13 mouse cellular contexts compared by ENCODE assay signal in genomic region chr12:105012314-105012713, GRCm38 (mm10). TPM values are rescaled to one million over a fixed set of nuclear protein-coding genes. Genes with fewer than 3 reads are reported as not detected.
DNase-seq lines count a peak whose midpoint lies in the region; ATAC-seq and TF ChIP-seq lines count a peak whose summit lies in the region.
"Had no signal": no experiment of that assay in that cellular context is flagged by ENCODE, and none has a peak within 500 bp of the region (broad histone marks: within the 10 kb centered on the region; RNA-seq: fewer than 3 reads in every experiment).

No protein-coding gene starts in this region.

- H3K4me2 ChIP-seq in neural tube, embryonic 15.5 days, result no peak overlapping the region
- peak overlapping the region; percentile 49; the same call in 1 of the 2 replicates for H3K4me2 ChIP-seq in liver, postnatal 0 days (ENCODE audit: low read depth, low read length)
- no peak overlapping the region for H3K4me2 ChIP-seq in midbrain, embryonic 11.5 days
- H3K4me2 ChIP-seq: forebrain, embryonic 12.5 days; hindbrain, embryonic 14.5 days; midbrain, embryonic 15.5 days had no signal

- H3K9ac ChIP-seq in neural tube, embryonic 15.5 days (replicated peaks), result no peak overlapping the region
- no peak overlapping the region for H3K9ac ChIP-seq in liver, postnatal 0 days (replicated peaks)
- H3K9ac ChIP-seq in midbrain, embryonic 11.5 days (ENCODE audit: low read length), result no peak overlapping the region
- H3K9ac ChIP-seq: forebrain, embryonic 12.5 days; hindbrain, embryonic 14.5 days; midbrain, embryonic 15.5 days had no signal

- peaks cover 44% of the 10 kb centered on the region for H3K27me3 ChIP-seq in neural tube, embryonic 15.5 days (replicated peaks)
- no peaks in the 10 kb centered on the region for H3K27me3 ChIP-seq in liver, postnatal 0 days (ENCODE audit: insufficient read depth, low read length)
- peaks cover 34% of the 10 kb centered on the region for H3K27me3 ChIP-seq in midbrain, embryonic 11.5 days (ENCODE audit: control insufficient read depth, insufficient read depth, low read length)

- TF ChIP-seq EP300 in liver, postnatal 0 days (IDR thresholded peaks at IDR 0.05; ENCODE audit: low read depth), result no peak

- H3K4me1 ChIP-seq in neural tube, embryonic 15.5 days, result peaks cover 30% of the 10 kb centered on the region
- peaks cover 54% of the 10 kb centered on the region for H3K4me1 ChIP-seq in liver, postnatal 0 days (ENCODE audit: insufficient read depth)
- H3K4me1 ChIP-seq in midbrain, embryonic 11.5 days (ENCODE audit: control insufficient read depth, insufficient read depth, low read length), result peaks cover 6% of the 10 kb centered on the region

- no peaks in the 10 kb centered on the region for H3K9me3 ChIP-seq in neural tube, embryonic 15.5 days (replicated peaks)
- H3K9me3 ChIP-seq in liver, postnatal 0 days (ENCODE audit: low read length), result no peaks in the 10 kb centered on the region
- no peaks in the 10 kb centered on the region for H3K9me3 ChIP-seq in midbrain, embryonic 11.5 days (ENCODE audit: control insufficient read depth, low read length)
- H3K9me3 ChIP-seq: forebrain, embryonic 12.5 days; midbrain, embryonic 15.5 days had no signal

- H3K4me3 ChIP-seq in neural tube, embryonic 15.5 days (replicated peaks), result no peak overlapping the region
- no peak overlapping the region for H3K4me3 ChIP-seq in liver, postnatal 0 days (ENCODE audit: low read depth, low read length)
- no peak overlapping the region for H3K4me3 ChIP-seq in midbrain, embryonic 11.5 days (ENCODE audit: low read depth, low read length)
- H3K4me3 ChIP-seq: forebrain, embryonic 12.5 days; midbrain, embryonic 15.5 days had no signal

- DNase-seq in CD4-positive, CD25-positive, alpha-beta regulatory T cell, adult 2 months (ENCODE audit: low read depth, low spot score), result peak; percentile 5
- DNase-seq in neural tube, embryonic 10.5 days (ENCODE audit: extremely low spot score, low spot score), result peak; percentile 10
- DNase-seq in liver, postnatal 0 days, result no peak
- DNase-seq in ovary, adult 18-20 months (ENCODE audit: low spot score), result no peak
- DNase-seq in heart, adult 8-10 months (ENCODE audit: low spot score), result no peak
- DNase-seq in midbrain, embryonic 11.5 days (ENCODE audit: low spot score, missing footprints), result no peak
- DNase-seq: cerebellum, postnatal 10 days; left cerebral cortex, postnatal 4 days had no signal

- 95% methylated on average over 4 of the region's 4 CpGs for WGBS in neural tube, embryonic 15.5 days
- WGBS in liver, postnatal 0 days (ENCODE audit: insufficient replicate concordance), result 65% methylated on average over 4 of the region's 4 CpGs
- 97% methylated on average over 4 of the region's 4 CpGs for WGBS in midbrain, embryonic 11.5 days

- no peaks in the 10 kb centered on the region for H3K36me3 ChIP-seq in neural tube, embryonic 15.5 days
- H3K36me3 ChIP-seq in liver, postnatal 0 days (replicated peaks; ENCODE audit: insufficient read depth, low read length), result no peaks in the 10 kb centered on the region
- H3K36me3 ChIP-seq in midbrain, embryonic 11.5 days (ENCODE audit: control insufficient read depth, insufficient read depth, low read length), result no peaks in the 10 kb centered on the region
- H3K36me3 ChIP-seq: forebrain, embryonic 12.5 days; midbrain, embryonic 15.5 days had no signal

- ATAC-seq in CD4-positive, CD25-positive, alpha-beta regulatory T cell, adult 4 months, result no peak
- no peak for ATAC-seq in neural tube, embryonic 15.5 days (ENCODE audit: low FRiP score)
- ATAC-seq in liver, postnatal 0 days, result no peak
- ATAC-seq in midbrain, embryonic 11.5 days (ENCODE audit: low FRiP score), result no peak
- ATAC-seq: midbrain, embryonic 15.5 days had no signal

- no peak overlapping the region for H3K27ac ChIP-seq in neural tube, embryonic 15.5 days (replicated peaks)
- peak overlapping the region; percentile 90; the same call in 1 of the 2 replicates for H3K27ac ChIP-seq in liver, postnatal 0 days (ENCODE audit: low read depth)
- no peak overlapping the region for H3K27ac ChIP-seq in midbrain, embryonic 11.5 days (ENCODE audit: low read depth, low read length)
- H3K27ac ChIP-seq: forebrain, embryonic 12.5 days; hindbrain, embryonic 14.5 days; midbrain, embryonic 15.5 days had no signal

- TF ChIP-seq CTCF in liver, postnatal 0 days (IDR thresholded peaks at IDR 0.05; ENCODE audit: low read depth), result peak; percentile 13; the same call in 1 of the 2 replicates

RNA-seq across cellular contexts. Expression of gene Syne3, which starts 2.7 kb away (rescaled TPM):
- 1 to 10 TPM; 1.6 to 5.5 TPM for polyA plus RNA-seq in CD4-positive, CD25-positive, alpha-beta regulatory T cell, adult 4 months (2017; shearing (Covaris generic))
- 0.28 and 0.66 TPM in 2 replicates for polyA plus RNA-seq in neural tube, embryonic 15.5 days (2015; fragmentation: Nextera tagmentation; extraction: Ambion mirVana)
- polyA plus RNA-seq in liver, postnatal 0 days (2015; fragmentation: Nextera tagmentation; extraction: Ambion mirVana), result 1.3 and 2.3 TPM in 2 replicates
- total RNA-seq in heart, adult 8-10 months (2022), result 10 to 100 TPM in 1 of 4 experiments, 1 to 10 TPM in 3; 7.2 to 10.5 (median 7.7) TPM
- polyA plus RNA-seq in midbrain, embryonic 11.5 days (2014; fragmentation: Nextera tagmentation; extraction: Ambion mirVana), result 0.10 TPM in 1 of 2 replicates, not detected in the other

RNA-seq across cellular contexts. Expression of gene Glrx5, which starts 20.2 kb away (rescaled TPM):
- polyA plus RNA-seq in CD4-positive, CD25-positive, alpha-beta regulatory T cell, adult 4 months (2017; shearing (Covaris generic)), result 1 to 10 TPM; 3.3 to 8.5 TPM
- 174 and 186 TPM in 2 replicates for polyA plus RNA-seq in neural tube, embryonic 15.5 days (2015; fragmentation: Nextera tagmentation; extraction: Ambion mirVana)
- polyA plus RNA-seq in liver, postnatal 0 days (2015; fragmentation: Nextera tagmentation; extraction: Ambion mirVana), result 349 and 355 TPM in 2 replicates
- total RNA-seq in heart, adult 8-10 months (2022), result 100 to 1,000 TPM in 1 of 4 experiments, 10 to 100 TPM in 3; 74.2 to 104 (median 85.4) TPM
- polyA plus RNA-seq in midbrain, embryonic 11.5 days (2014; fragmentation: Nextera tagmentation; extraction: Ambion mirVana), result 186 and 197 TPM in 2 replicates

Comparison
In these comparisons a context has a peak if more than half of its experiments do, and no peak if none do; other contexts are left out.
1. DNase-seq: peak in CD4-positive, CD25-positive, alpha-beta regulatory T cell, adult 2 months (single experiment) and neural tube, embryonic 10.5 days (single experiment); none in liver, postnatal 0 days (single experiment), ovary, adult 18-20 months (single experiment), heart, adult 8-10 months (single experiment) and midbrain, embryonic 11.5 days (single experiment).
2. RNA of gene Glrx5, which starts 20.2 kb away (polyA plus RNA-seq): 349 to 355 TPM in liver, postnatal 0 days, 186 to 197 TPM in midbrain, embryonic 11.5 days and 174 to 186 TPM in neural tube, embryonic 15.5 days; 3.3 to 8.5 TPM in CD4-positive, CD25-positive, alpha-beta regulatory T cell, adult 4 months; every median in the first group is over 10 times any median in the second.